Mouse (Mus musculus): ENCODE data around the gene Slco2b1. TPM values are rescaled to one million over a fixed set of nuclear protein-coding genes. Genes with fewer than 3 reads are reported as not detected.

The Slco2b1 gene
- total RNA-seq, 2 experiments from 2014 or later, result 5.2 to 7.1 TPM

- intact Hi-C loops (cut with DNase I), result no loop called here
- no peak for TF ChIP-seq CTCF (IDR thresholded peaks at IDR 0.05)
- DNase-seq, result no peak
- Histone ChIP-seq H3K4me3 (no peak overlapping the region), H3K27ac (no peak overlapping the region)
Measured at GRCm38 (mm10) chr7:99684086-99684485, 27.1 kb downstream of the Slco2b1 start.

DNA sequence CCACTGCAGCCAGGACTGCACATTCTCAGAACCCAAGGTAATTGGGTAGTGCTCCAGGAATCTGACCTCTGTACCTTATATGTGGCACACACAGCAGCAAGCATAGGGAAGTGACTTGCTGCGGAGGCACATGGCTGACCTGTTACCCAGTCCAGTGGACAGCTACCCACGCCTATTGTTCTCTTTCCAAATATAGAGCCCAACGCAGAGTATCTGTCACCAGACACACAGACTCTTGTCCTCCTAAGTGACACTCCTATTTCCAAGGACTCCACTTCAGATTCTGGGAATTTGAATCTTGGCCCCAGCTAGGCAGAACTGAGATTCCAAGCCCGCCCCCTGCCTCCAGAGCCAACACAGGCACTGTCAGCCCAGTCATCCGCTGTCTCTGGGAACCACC lies 30.4 kb downstream of the Slco2b1 start:
- TF ChIP-seq CTCF (IDR thresholded peaks at IDR 0.05), result no peak
- peak; percentile 44 for DNase-seq
- intact Hi-C loops (cut with DNase I), result no loop called here
- Histone ChIP-seq H3K4me3 (no peak overlapping the region), H3K27ac (peak overlapping the region; percentile 43)

DNA sequence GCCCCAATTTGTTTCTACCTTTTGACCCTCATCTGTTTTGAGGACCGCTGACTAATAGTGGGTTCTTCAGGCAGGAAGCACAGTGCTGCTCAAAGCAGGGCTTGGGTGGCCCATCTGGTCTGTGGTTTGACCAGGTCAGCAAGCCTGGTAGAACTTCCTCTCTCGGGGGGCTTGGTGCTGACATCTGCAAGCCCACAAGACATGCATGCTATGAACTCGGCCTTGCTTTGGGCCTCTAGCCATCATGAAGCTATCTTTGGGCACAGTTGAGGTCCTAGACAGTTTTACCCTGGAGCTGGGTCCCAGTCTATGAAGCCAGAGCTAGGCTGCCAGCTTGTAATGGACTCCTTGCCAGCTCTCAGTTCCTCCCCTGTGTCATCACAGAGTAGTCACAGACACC lies 36.2 kb downstream of the Slco2b1 start:
- Histone ChIP-seq H3K27ac (peak overlapping the region; percentile 43; the same call in 1 of the 2 replicates), H3K4me3 (no peak overlapping the region)
- intact Hi-C loops (cut with DNase I), result no loop called here
- DNase-seq, result no peak
- no peak for TF ChIP-seq CTCF (IDR thresholded peaks at IDR 0.05)

DNA sequence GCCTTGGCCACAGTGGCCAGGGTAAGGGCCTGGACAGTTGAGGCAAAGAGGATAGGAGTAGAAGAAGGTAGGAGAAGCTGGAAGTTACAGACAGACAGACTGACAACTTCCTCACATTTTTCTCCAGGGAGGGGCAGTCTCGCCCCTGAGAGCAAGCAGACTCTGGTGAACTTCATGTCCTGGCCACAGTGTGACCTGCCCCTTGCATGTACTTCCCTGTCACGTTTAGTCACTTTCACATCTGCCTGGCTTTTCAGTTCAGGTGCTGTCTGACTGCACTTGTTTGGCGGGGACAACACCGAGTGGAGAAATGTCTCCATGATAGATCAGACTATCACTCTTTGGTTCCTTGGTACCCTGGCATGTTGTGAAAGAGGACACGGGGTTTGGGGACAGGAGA lies 36.9 kb downstream of the Slco2b1 start:
- intact Hi-C loops (cut with DNase I), result no loop called here
- TF ChIP-seq CTCF (IDR thresholded peaks at IDR 0.05), result no peak
- DNase-seq, result no peak
- Histone ChIP-seq H3K27ac (0 out of 2 replicates have a peak overlapping the region, but pooled peaks have one; percentile 2), H3K4me3 (no peak overlapping the region)

GRCm38 (mm10) chr7:99673188-99673587 lies 38.0 kb downstream of the Slco2b1 start:
- intact Hi-C loops (cut with DNase I), result no loop called here
- H3K4me3 ChIP-seq, result no peak overlapping the region
- no peak overlapping the region for H3K27ac ChIP-seq
- no peak for DNase-seq
- no peak for TF ChIP-seq CTCF (IDR thresholded peaks at IDR 0.05)

GRCm38 (mm10) chr7:99671544-99672435 lies 39.4 kb downstream of the Slco2b1 start:
- DNase-seq, result no peak
- TF ChIP-seq CTCF (IDR thresholded peaks at IDR 0.05), result no peak
- intact Hi-C loops (cut with DNase I), result no loop called here
- no peak overlapping the region for H3K27ac ChIP-seq
- H3K4me3 ChIP-seq, result no peak overlapping the region

DNA sequence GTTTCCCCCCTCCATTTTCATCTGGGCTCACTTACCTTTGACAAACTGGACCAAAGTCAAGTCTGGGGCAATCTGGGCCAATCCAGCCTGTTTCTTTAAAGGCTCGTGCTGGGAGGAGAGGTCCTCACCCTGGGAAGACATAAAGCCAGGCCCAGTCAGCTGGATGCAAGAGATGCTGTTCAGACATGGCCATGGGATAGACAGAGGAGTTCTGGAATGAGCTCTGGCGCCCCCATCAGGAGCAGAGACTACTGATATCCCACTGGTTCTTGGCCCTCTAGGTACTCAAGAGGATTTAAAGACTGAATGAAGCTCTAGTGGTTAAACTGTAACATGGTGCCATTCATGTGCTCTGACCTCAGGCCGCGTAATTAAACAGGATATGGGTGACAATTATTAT lies 40.2 kb downstream of the Slco2b1 start:
- DNase-seq, result peak; percentile 65
- Histone ChIP-seq H3K4me3 (no peak overlapping the region), H3K27ac (no peak overlapping the region)
- peak; percentile 65 for TF ChIP-seq CTCF (IDR thresholded peaks at IDR 0.05)
- intact Hi-C loops (cut with DNase I), result no loop called here

- peak overlapping the region; percentile 24; the same call in 1 of the 2 replicates for H3K27ac ChIP-seq
- DNase-seq, result peak; percentile 61
- TF ChIP-seq CTCF (IDR thresholded peaks at IDR 0.05), result peak; percentile 10; the same call in 1 of the 2 replicates
- no peak overlapping the region for H3K4me3 ChIP-seq
- intact Hi-C loops (cut with DNase I), result no loop called here
Measured at GRCm38 (mm10) chr7:99668802-99669201, 42.3 kb downstream of the Slco2b1 start.

GRCm38 (mm10) chr7:99667096-99667495 lies 44.0 kb downstream of the Slco2b1 start:
- TF ChIP-seq CTCF (IDR thresholded peaks at IDR 0.05), result no peak
- Histone ChIP-seq H3K27ac (peak overlapping the region; percentile 96), H3K4me3 (peak overlapping the region; percentile 64)
- peak; percentile 68 for DNase-seq
- intact Hi-C loops (cut with DNase I), result loop anchor here (2.0 kb wide), 1 partner anchor 42 kb away; no protein-coding TSS in a partner anchor

GRCm38 (mm10) chr7:99665731-99666452 lies 45.2 kb downstream of the Slco2b1 start:
- peak overlapping the region; percentile 64 for H3K4me3 ChIP-seq
- peak overlapping the region; percentile 96 for H3K27ac ChIP-seq
- DNase-seq, result peak; percentile 76
- no peak for TF ChIP-seq CTCF (IDR thresholded peaks at IDR 0.05)
- intact Hi-C loops (cut with DNase I), result loop anchor here (2.0 kb wide), 1 partner anchor 41 kb away; no protein-coding TSS in a partner anchor

- DNase-seq, result peak; percentile 93
- Histone ChIP-seq H3K27ac (peak overlapping the region; percentile 96), H3K4me3 (peak overlapping the region; percentile 64)
- intact Hi-C loops (cut with DNase I), result no loop called here
- peak; percentile 12; the same call in 1 of the 2 replicates for TF ChIP-seq CTCF (IDR thresholded peaks at IDR 0.05)
Measured at GRCm38 (mm10) chr7:99664571-99665485, 46.3 kb downstream of the Slco2b1 start.
